Mouse (Mus musculus) embryo, embryonic 10.5 days (tissue): Measurements from ENCODE around the gene Clcf1.

Source experiments
- DNase-seq: peaks from one replicate; pipeline ENCODE4 v3.0.0-alpha.2; 2015; ENCODE audit warnings: low spot score

The Clcf1 gene

DNA sequence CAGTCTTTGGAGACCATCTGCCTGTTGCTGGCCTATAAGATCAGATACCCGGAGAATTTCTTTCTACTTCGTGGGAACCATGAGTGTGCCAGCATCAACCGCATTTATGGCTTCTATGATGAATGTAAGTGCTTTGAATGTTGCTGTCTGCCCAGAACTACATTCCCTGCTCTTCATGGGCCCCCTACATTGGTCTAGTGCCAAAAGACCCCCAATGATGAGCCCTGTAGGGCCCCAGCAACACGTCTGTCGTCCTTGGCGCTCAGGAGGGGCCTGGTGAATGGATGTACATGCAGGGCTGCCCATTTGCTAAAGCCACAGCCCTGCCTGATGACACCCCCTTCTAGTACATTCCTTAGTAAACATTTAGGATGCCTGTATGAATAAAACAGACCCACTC, 20.9 kb upstream of the Clcf1 start:
- no peak for DNase-seq

GRCm38 (mm10) chr19:4194021-4194724, 19.9 kb upstream of the Clcf1 start:
- no peak for DNase-seq

DNA sequence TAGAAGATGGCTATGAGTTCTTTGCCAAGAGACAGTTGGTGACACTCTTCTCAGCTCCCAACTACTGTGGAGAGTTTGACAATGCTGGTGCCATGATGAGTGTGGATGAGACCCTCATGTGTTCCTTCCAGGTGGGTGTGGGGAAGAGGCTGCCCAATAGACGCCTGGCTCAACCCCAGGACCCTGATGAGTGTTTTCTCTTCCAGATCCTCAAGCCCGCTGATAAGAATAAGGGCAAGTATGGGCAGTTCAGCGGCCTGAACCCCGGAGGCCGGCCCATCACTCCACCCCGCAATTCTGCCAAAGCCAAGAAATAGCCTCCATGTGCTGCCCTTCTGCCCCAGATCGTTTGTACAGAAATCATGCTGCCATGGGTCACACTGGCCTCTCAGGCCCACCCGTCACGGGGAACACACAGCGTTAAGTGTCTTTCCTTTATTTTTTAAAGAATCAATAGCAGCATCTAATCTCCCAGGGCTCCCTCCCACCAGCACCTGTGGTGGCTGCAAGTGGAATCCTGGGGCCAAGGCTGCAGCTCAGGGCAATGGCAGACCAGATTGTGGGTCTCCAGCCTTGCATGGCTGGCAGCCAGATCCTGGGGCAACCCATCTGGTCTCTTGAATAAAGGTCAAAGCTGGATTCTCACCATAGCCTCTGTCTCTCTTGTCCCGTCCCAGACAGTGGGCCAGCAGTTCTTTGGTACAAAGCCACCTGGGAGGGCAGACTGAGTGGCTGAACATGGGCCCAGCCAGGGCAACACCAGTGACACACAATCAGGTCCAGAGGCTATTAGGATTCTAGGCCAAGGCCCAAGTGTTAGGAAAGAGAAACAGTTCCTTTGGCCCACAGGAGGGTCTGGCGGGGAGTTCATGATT, 19.0 kb upstream of the Clcf1 start:
- no peak for DNase-seq

DNA sequence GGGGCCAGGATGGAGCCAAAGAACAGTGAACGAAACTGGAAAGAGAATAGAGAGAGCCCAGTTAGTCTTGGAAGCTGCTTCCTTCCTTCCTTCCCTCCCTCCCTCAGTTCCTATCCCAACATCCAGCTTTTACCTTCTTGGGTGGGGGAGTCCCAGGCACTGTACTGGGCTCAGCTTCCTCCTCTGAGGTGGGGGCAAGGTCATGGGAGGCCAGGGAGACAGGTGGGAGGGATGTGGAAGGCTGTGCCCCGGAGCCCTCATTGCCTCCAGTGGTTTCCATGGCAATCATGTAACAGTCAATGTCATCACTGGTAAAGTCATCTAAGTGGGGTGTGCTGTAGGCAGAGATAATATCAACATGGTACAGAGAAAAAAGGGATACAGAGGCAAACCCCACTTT, 18.0 kb upstream of the Clcf1 start:
- DNase-seq, result no peak

DNA sequence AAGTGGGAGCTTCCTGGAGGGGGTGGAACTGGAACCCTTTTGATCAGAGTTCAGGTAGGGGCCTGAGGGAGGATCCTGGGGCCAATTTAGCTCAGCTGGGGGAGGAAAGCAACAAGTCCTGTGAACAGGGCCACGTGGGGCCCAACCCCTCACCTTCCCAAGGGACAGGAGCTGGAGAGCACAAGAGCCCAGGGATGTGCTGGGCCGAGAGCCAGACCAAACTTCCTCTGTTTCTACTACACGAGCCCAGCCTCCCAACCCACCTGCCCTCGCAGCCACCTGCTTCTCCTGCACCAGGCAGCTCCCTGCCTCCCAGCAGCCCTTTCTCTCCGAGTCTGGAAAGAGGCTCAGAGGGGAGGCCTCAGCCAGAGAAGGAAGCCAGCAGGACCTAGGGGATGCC, 17.5 kb upstream of the Clcf1 start:
- DNase-seq, result no peak

DNA sequence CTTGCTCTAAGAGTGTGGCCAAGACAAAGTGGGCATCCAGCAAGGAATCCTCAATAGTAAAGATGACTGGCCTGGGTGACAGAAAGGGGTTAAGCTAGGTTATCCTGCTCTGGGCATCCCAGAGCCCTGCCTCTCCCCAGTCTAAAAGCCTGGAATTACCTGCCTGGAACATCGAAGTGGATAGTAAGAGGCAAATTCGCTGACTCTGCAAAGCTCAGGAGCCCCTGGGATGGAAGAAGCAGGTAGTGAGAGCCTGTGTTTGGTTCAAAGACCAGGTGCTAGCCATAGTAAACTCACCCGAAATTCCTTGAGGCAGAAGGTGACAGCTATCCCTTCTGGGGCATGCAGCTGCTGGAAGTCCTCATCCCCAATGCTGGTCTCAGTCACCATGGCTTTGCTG, 16.9 kb upstream of the Clcf1 start:
- no peak for DNase-seq

GRCm38 (mm10) chr19:4201291-4201909, 12.6 kb upstream of the Clcf1 start, which contains the start of gene Rad9a:
Gene Rad9a (minus strand): TSS chr19:4201662.
- peak; percentile 100 for DNase-seq

GRCm38 (mm10) chr19:4202149-4202548, 11.9 kb upstream of the Clcf1 start:
- DNase-seq, result no peak

DNA sequence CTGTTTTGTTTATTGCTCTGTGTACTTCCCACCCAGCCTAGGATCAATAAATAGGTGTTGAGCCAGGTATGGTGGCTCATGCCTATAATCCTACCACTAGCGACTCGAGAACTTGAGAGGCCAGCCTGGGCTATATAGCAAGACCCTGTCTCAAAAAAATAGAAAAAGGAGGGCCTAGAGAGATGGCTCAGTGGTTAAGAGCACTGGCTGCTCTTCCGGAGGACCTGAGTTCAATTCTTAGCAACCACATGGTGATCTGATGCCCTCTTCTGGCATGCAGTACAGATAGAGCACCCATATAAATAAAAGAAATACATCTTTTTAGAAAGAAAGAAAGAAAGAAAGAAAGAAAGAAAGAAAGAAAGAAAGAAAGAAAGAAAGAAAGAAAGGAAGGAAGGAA, 10.9 kb upstream of the Clcf1 start:
- no peak for DNase-seq

DNA sequence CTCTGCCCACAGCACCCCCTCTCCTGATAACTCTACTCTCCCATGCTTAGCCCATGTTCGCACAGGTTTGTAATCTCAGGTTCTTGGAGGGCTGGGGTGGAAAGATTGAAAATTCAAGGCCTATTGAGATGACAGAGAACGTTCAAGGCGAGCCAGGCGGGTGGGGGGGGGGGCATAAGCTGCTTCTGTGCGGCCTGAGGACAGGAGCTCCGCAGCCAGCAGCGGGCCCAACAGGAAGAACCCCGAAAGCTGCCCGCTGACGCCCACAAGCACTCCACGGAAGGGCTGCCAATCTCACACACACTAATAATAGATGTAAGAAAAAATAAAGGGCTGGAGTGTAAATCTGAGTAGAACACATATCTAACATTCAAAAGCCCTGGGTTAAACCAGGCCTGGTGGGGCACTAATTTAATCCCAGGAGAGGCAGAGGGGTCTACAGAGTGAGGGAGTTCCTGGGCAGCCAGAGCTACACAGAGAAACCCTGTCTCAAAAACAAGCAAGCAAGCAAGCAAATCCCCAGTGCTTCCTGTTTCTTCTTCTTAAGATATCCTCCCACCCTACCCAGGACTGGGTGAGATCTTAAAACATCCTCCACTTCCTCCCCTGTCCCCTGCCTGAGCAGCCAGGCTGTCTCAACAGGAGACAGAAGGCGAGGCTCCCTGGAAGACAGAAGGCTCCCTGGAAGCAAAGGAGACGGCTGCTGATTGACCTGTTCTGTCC, 10.3 kb upstream of the Clcf1 start:
- DNase-seq, result no peak

DNA sequence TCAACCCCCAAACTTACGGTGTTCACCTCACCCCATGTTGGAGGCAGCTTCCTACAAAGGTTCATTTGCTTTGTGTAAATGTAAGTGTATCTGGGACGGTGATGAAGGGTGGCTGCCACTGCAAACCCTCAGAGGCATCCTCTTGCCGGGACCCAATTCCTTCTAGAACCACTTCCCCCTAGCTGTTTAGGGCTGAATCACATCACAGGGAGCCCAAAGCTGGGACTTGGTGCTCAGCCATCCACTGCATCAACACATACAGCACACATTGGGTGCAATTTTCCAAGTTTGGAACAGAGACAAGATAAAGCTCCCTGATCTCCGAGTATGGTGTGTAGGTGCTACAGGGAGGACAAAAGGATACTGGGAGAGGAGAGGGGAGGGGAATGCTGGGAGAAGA, 9.1 kb upstream of the Clcf1 start:
- no peak for DNase-seq

GRCm38 (mm10) chr19:4206971-4207370, 7.1 kb upstream of the Clcf1 start:
- peak; percentile 90 for DNase-seq

- no peak for DNase-seq
Measured at GRCm38 (mm10) chr19:4208563-4208962, 5.5 kb upstream of the Clcf1 start.

- DNase-seq, result no peak
Measured at GRCm38 (mm10) chr19:4211891-4212588, 2.0 kb upstream of the Clcf1 start.

GRCm38 (mm10) chr19:4213524-4213974, 489 bp upstream of the Clcf1 start:
- DNase-seq, result peak; percentile 29

- DNase-seq, result peak; percentile 49
Measured at GRCm38 (mm10) chr19:4214771-4215450, 873 bp downstream of the Clcf1 start.

- no peak for DNase-seq
Measured at GRCm38 (mm10) chr19:4215451-4215840, 1.4 kb downstream of the Clcf1 start.

GRCm38 (mm10) chr19:4216041-4216685, 2.1 kb downstream of the Clcf1 start:
- DNase-seq, result peak; percentile 78

DNA sequence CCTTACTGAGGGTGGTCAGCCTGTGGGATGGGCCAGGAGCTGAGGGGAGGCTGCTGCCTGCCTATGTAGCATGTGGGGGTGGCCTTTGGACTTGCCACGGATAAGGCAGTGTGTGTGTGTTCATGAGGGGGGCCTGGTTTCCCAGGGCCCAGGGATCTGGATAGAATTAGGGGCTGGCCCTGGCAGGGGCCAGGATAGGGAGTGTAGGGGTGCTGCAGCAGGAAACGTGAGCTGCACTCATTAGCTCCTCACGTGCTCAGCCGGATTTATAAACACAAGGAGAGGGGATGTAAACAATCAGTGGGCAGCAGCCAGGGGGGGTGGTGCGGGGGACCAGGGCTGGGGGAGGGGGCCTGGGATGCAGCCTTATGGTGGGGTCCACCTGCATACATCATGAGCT, 3.1 kb downstream of the Clcf1 start:
- DNase-seq, result no peak

GRCm38 (mm10) chr19:4217855-4218254, 3.8 kb downstream of the Clcf1 start:
- no peak for DNase-seq
